Mouse (Mus musculus) CH12.LX (cell line): ENCODE data around the gene Ccpg1. TPM values are rescaled to one million over a fixed set of nuclear protein-coding genes. Genes with fewer than 3 reads are reported as not detected.

Experiments used
- DNase-seq: peaks from one replicate; pipeline ENCODE4 v3.0.0-alpha.2; 2013; ENCODE audit errors: extremely low read depth
- H3K27ac ChIP-seq: 2 replicates; pipeline ENCODE4 v1.5.1; 2012; ENCODE audit warnings: low read depth, mild to moderate bottlenecking, control low read depth, moderate library complexity; ENCODE audit not compliant: insufficient read depth
- H3K27me3 ChIP-seq: replicated peaks from 2 replicates; pipeline ENCODE3; 2012; ENCODE audit warnings: inconsistent platforms
- H3K36me3 ChIP-seq, 2 experiments: replicated peaks in 1 of 2; 2 replicates each; pipeline versions ENCODE3 to v1.6.1; 2012; ENCODE audit warnings: inconsistent platforms in 1 of 2, low read length in 1 of 2, mild to moderate bottlenecking in 1 of 2, mixed read lengths in 1 of 2, moderate library complexity in 1 of 2; ENCODE audit not compliant: control insufficient read depth in 1 of 2, insufficient read depth in 1 of 2
- H3K4me1 ChIP-seq, 2 experiments: 2 replicates each; pipeline ENCODE4 v1.6.1; 2012; ENCODE audit warnings: inconsistent platforms in 1 of 2, moderate library complexity in 1 of 2; ENCODE audit not compliant: insufficient read depth in 2 of 2, control insufficient read depth in 1 of 2
- H3K4me2 ChIP-seq: 2 replicates; pipeline ENCODE4 v1.6.1; 2012; ENCODE audit warnings: low read depth, mild to moderate bottlenecking, control low read depth; ENCODE audit not compliant: poor library complexity, insufficient read depth, severe bottlenecking
- H3K4me3 ChIP-seq, 3 experiments: fragments of 150-350 bp in 1 of 3; sonication (generic) in 1 of 3; replicated peaks in 1 of 3; 2 replicates each; pipeline versions ENCODE3 to v1.5.1; 2011 to 2012; ENCODE audit warnings: low read depth in 2 of 3, low read length in 2 of 3, mild to moderate bottlenecking in 2 of 3, moderate library complexity in 2 of 3, control low read depth in 1 of 3, improper control_type of control experiment in 1 of 3, inconsistent platforms in 1 of 3, mixed read lengths in 1 of 3; ENCODE audit not compliant: poor library complexity in 1 of 3
- H3K79me2 ChIP-seq: replicated peaks from 2 replicates; pipeline ENCODE4 v1.6.1; 2012; ENCODE audit warnings: mild to moderate bottlenecking, moderate library complexity; ENCODE audit not compliant: control insufficient read depth, poor library complexity, insufficient read depth, severe bottlenecking; ENCODE audit errors: extremely low read depth
- H3K9ac ChIP-seq: 2 replicates; pipeline ENCODE4 v1.6.1; 2012; ENCODE audit warnings: low read depth, mild to moderate bottlenecking, control low read depth, moderate library complexity; ENCODE audit not compliant: insufficient read depth
- H3K9me3 ChIP-seq: replicated peaks from 2 replicates; pipeline ENCODE3; 2012; ENCODE audit warnings: low read length, inconsistent platforms, mixed read lengths
- BHLHE40 ChIP-seq: IDR thresholded peaks from 2 replicates; pipeline ENCODE4 v1.6.1; 2011; ENCODE audit warnings: mild to moderate bottlenecking, low read depth, low read length, improper control_type of control experiment
- CHD1 ChIP-seq: IDR thresholded peaks from 2 replicates; pipeline ENCODE4 v1.6.1; 2012; ENCODE audit warnings: low read depth, low read length, improper control_type of control experiment, inconsistent platforms
- CHD2 ChIP-seq: IDR thresholded peaks from 2 replicates; pipeline ENCODE4 v1.6.1; 2011; ENCODE audit warnings: low read length, improper control_type of control experiment
- CTCF ChIP-seq, 2 experiments: IDR thresholded peaks in 1 of 2; conservative IDR thresholded peaks in 1 of 2; 2 replicates each; pipeline ENCODE4 v1.5.1; 2011 to 2012; ENCODE audit warnings: low read depth in 2 of 2, low read length in 2 of 2, improper control_type of control experiment in 1 of 2, inconsistent platforms in 1 of 2, mild to moderate bottlenecking in 1 of 2, moderate library complexity in 1 of 2
- E2F4 ChIP-seq: IDR thresholded peaks from 2 replicates; pipeline ENCODE4 v1.6.1; 2011; ENCODE audit warnings: low read depth, low read length, improper control_type of control experiment; ENCODE audit not compliant: insufficient replicate concordance
- ELF1 ChIP-seq: IDR thresholded peaks from 2 replicates; pipeline ENCODE4 v1.6.1; 2014; ENCODE audit warnings: low read depth, mild to moderate bottlenecking, inconsistent platforms, low read length, improper control_type of control experiment
- GABPA ChIP-seq: IDR thresholded peaks from 2 replicates; pipeline ENCODE4 v1.6.1; 2012; ENCODE audit warnings: low read depth, low read length, improper control_type of control experiment, inconsistent platforms; ENCODE audit not compliant: insufficient replicate concordance
- HCFC1 ChIP-seq: IDR thresholded peaks from 2 replicates; pipeline ENCODE4 v1.6.1; 2012; ENCODE audit warnings: low read depth, mild to moderate bottlenecking, inconsistent platforms, low read length, improper control_type of control experiment
- JUN ChIP-seq: IDR thresholded peaks from 2 replicates; pipeline ENCODE4 v1.6.1; 2011; ENCODE audit warnings: low read depth, mild to moderate bottlenecking, low read length, improper control_type of control experiment, moderate library complexity; ENCODE audit not compliant: insufficient read depth
- KAT2A ChIP-seq: IDR thresholded peaks from 2 replicates; pipeline ENCODE4 v1.6.1; 2012; ENCODE audit warnings: low read length, improper control_type of control experiment, inconsistent platforms; ENCODE audit not compliant: insufficient replicate concordance
- MAFK ChIP-seq: IDR thresholded peaks from 2 replicates; pipeline ENCODE4 v1.6.1; 2011; ENCODE audit warnings: low read length, improper control_type of control experiment; ENCODE audit not compliant: insufficient replicate concordance
- MAX ChIP-seq: IDR thresholded peaks from 2 replicates; pipeline ENCODE4 v1.6.1; 2011; ENCODE audit warnings: low read length, improper control_type of control experiment
- MXI1 ChIP-seq: IDR thresholded peaks from 2 replicates; pipeline ENCODE4 v1.6.1; 2011; ENCODE audit warnings: mild to moderate bottlenecking, low read depth, low read length, improper control_type of control experiment
- MYC ChIP-seq: IDR thresholded peaks from 2 replicates; pipeline ENCODE4 v1.6.1; 2011; ENCODE audit warnings: low read depth, mild to moderate bottlenecking, improper control_type of control experiment, low read length
- RAD21 ChIP-seq: IDR thresholded peaks from 2 replicates; pipeline ENCODE4 v1.6.1; 2011; ENCODE audit warnings: low read depth, mild to moderate bottlenecking, low read length, improper control_type of control experiment, moderate library complexity
- SMC3 ChIP-seq: IDR thresholded peaks from 2 replicates; pipeline ENCODE4 v1.6.1; 2011; ENCODE audit warnings: low read depth, low read length, improper control_type of control experiment
- TBP ChIP-seq: conservative IDR thresholded peaks from 2 replicates; pipeline ENCODE4 v1.6.1; 2011; ENCODE audit warnings: low read depth, low read length, improper control_type of control experiment
- TCF12 ChIP-seq: IDR thresholded peaks from 2 replicates; pipeline ENCODE4 v1.6.1; 2014; ENCODE audit warnings: low read depth, mild to moderate bottlenecking, inconsistent platforms, low read length, improper control_type of control experiment
- USF2 ChIP-seq: conservative IDR thresholded peaks from 2 replicates; pipeline ENCODE4 v1.6.1; 2011; ENCODE audit warnings: low read depth, low read length, improper control_type of control experiment
- ZKSCAN1 ChIP-seq: IDR thresholded peaks from 2 replicates; pipeline ENCODE4 v1.6.1; 2012; ENCODE audit warnings: low read depth, inconsistent platforms, low read length, improper control_type of control experiment, borderline replicate concordance
- ZNF384 ChIP-seq: IDR thresholded peaks from 2 replicates; pipeline ENCODE4 v1.6.1; 2012; ENCODE audit warnings: low read depth, low read length, improper control_type of control experiment, inconsistent platforms
- dilution Hi-C: fragments of 300-500 bp; cut with MboI; formaldehyde crosslinking; loops from 2 replicates; pipeline ENCODE4 v1.14.3; 2020; ENCODE audit warnings: low sequenced_read_pairs; ENCODE audit not compliant: extremely low pct_unique_long_range_greater_than_20kb, extremely low pct_ligation_motif_present
- in situ Hi-C: fragments of 300-500 bp; cut with MboI; formaldehyde crosslinking; loops from 3 replicates; pipeline ENCODE4 v1.14.3; 2019; ENCODE audit warnings: low sequenced_read_pairs, low pct_ligation_motif_present, low pct_unique_long_range_greater_than_20kb, mixed read lengths
- polyA plus RNA-seq: library from polyadenylated mRNA; unstranded; fragments of >175 nt; gene quantifications from 2 replicates; pipeline ENCODE4 v1.2.1, GENCODE M21; 2012; ENCODE audit warnings: low read depth; ENCODE audit not compliant: insufficient read length
- total RNA-seq, 2 experiments: library from RNA; depleted of rRNA; stranded (reverse); fragments of 300-350 nt in 1 of 2; fragments of >200 nt in 1 of 2; gene quantifications; 2 replicates each; pipeline ENCODE4 v1.2.3; 2012 to 2014

The Ccpg1 gene
- total and polyA plus RNA-seq, 3 experiments: 5.2 to 18.3 (median 6.2) TPM

DNA sequence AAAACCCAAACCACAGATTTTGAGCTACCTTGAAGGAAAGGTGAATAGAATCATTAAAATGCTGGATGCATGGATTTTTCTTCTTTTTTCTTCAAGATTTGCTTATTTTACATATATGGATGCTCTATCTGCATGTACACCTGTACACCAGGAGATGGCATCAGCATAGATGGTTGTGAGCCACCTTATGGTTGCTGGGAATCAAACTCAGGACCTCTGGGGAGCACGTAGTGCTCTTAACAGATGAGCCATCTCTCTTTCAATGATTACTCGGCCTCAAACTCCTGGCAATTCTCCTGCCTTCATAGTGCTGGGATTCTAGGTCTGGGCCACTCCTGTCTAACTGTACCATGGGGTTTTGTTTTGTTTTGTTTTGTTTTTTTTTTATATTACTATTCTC lies 2.2 kb upstream of the Ccpg1 start:
- Histone ChIP-seq H3K36me3 (no peaks in the 10 kb centered on the region), H3K27ac (no peak overlapping the region), H3K9ac (no peak overlapping the region), H3K4me3 (no peak overlapping the region), H3K4me2 (no peak overlapping the region), H3K79me2 (no peaks in the 10 kb centered on the region), H3K9me3 (no peaks in the 10 kb centered on the region), H3K27me3 (peaks cover 2% of the 10 kb centered on the region), H3K4me1 (peaks cover 3 to 23% of the 10 kb centered on the region in 2 experiments; a peak in 3 of 4 replicates)
- in situ Hi-C loops: no loop called here
- DNase-seq: no peak
- dilution Hi-C loops: no loop called here
- TF ChIP-seq CTCF (conservative IDR thresholded peaks at IDR 0.05 in 1 of 2, IDR thresholded peaks at IDR 0.05 in 1 of 2; ENCODE audit: low read depth in 2 of 2, low read length in 2 of 2) (peak in 1 of 2 experiments; percentile 47; a peak in 2 of 4 replicates), ZNF384 (no peak), GABPA (no peak), RAD21 (no peak; the same call in 1 of the 2 replicates), SMC3 (peak; percentile 38), MAFK (no peak), TBP (no peak), TCF12 (no peak), JUN (no peak), CHD1 (no peak), KAT2A (no peak)

DNA sequence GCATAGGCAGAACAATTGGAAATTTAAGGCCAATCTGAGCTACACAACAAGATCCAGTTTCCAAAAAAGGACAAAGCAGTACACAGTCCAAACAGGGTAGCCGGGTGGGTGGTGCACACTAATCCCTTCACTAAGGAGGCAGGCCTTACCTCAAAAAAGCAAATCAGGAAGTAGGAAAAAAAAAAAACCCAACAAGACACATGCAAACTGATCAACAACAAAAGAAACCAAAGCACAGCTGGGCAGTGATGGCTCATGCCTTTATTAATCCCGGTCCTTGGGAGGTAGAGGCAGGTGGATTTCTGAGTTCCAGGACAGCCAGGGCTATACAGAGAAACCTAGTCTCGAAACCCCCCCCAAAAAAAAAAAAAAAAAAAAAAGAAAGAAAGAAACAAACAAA lies 2.5 kb downstream of the Ccpg1 start:
- no peak overlapping the region for H3K27ac ChIP-seq
- H3K27me3 ChIP-seq: peaks cover 2% of the 10 kb centered on the region
- no peaks in the 10 kb centered on the region; the same call in 1 of the 2 replicates for H3K79me2 ChIP-seq
- peak overlapping the region; percentile 29; the same call in 1 of the 2 replicates for H3K4me2 ChIP-seq
- TF ChIP-seq USF2 (no peak), ZNF384 (peak; percentile 75)
- peaks cover 3 to 23% of the 10 kb centered on the region in 2 experiments; a peak in 3 of 4 replicates for H3K4me1 ChIP-seq
- no peak for DNase-seq
- H3K4me3 ChIP-seq: no peak overlapping the region
- no peaks in the 10 kb centered on the region for H3K36me3 ChIP-seq
- no peak overlapping the region for H3K9ac ChIP-seq
- H3K9me3 ChIP-seq: no peaks in the 10 kb centered on the region
- dilution Hi-C loops (no loop called here), in situ Hi-C loops (no loop called here)

DNA sequence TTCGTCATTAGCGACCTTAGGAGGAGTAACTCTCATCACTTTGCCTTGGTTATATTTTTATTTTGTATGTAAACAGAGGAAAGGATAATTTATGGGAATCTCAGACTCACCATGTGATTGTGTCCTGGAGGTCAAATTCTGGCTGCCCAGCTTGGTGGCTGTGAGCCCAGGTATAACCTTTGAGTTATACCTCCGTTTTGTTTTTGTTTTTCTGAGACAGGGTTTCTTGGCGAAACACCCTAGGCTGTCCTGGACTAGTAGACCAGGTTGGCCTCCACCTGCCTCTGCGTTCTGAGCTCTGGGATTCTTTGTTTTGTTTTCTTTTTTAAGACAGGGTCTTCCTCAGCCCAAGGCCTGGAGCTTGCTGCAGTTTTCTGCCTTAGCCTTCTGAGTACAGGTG lies 3.5 kb downstream of the Ccpg1 start:
- dilution Hi-C loops: no loop called here
- Histone ChIP-seq H3K4me1 (peaks cover 3 to 23% of the 10 kb centered on the region in 2 experiments; a peak in 3 of 4 replicates), H3K9me3 (no peaks in the 10 kb centered on the region), H3K4me3 (no peak overlapping the region), H3K27ac (no peak overlapping the region), H3K9ac (no peak overlapping the region), H3K36me3 (no peaks in the 10 kb centered on the region)
- DNase-seq: no peak
- in situ Hi-C loops: no loop called here
- TF ChIP-seq ELF1 (no peak), MAFK (no peak), MAX (no peak), E2F4 (no peak), BHLHE40 (no peak), MXI1 (no peak), HCFC1 (no peak), GABPA (no peak), CTCF (conservative IDR thresholded peaks at IDR 0.05 in 1 of 2, IDR thresholded peaks at IDR 0.05 in 1 of 2; ENCODE audit: low read depth in 2 of 2, low read length in 2 of 2) (no peak), ZKSCAN1 (no peak), KAT2A (no peak), CHD2 (no peak), MYC (no peak)
- TF ChIP-seq, all 38 proteins: peak for 0
- Histone ChIP-seq H3K4me2 (no peak overlapping the region), H3K27me3 (peaks cover 2% of the 10 kb centered on the region), H3K79me2 (no peaks in the 10 kb centered on the region; the same call in 1 of the 2 replicates)
